Mouse (Mus musculus) testis, adult 2 months (tissue): Measurements from ENCODE around the gene Scamp4. TPM values are rescaled to one million over a fixed set of nuclear protein-coding genes. Genes with fewer than 3 reads are reported as not detected.

ENCODE experiments used
- H3K27ac ChIP-seq: fragments of 200-500 bp; 2 replicates; pipeline ENCODE4 v1.5.1; 2012; ENCODE audit warnings: low read depth, low read length; ENCODE audit not compliant: control insufficient read depth, insufficient read depth
- H3K27me3 ChIP-seq: fragments of 200-500 bp; 2 replicates; pipeline ENCODE4 v1.6.1; 2012; ENCODE audit warnings: mild to moderate bottlenecking, low read length, moderate library complexity; ENCODE audit not compliant: control insufficient read depth, insufficient read depth
- H3K36me3 ChIP-seq: fragments of 200-500 bp; 2 replicates; pipeline ENCODE4 v1.6.1; 2012; ENCODE audit warnings: mild to moderate bottlenecking, low read length; ENCODE audit not compliant: control insufficient read depth, insufficient read depth
- H3K4me1 ChIP-seq: fragments of 200-500 bp; 2 replicates; pipeline ENCODE4 v1.6.1; 2012; ENCODE audit warnings: low read length; ENCODE audit not compliant: control insufficient read depth, insufficient read depth
- H3K4me3 ChIP-seq: fragments of 200-500 bp; 2 replicates; pipeline ENCODE4 v1.5.1; 2012; ENCODE audit warnings: low read depth, mild to moderate bottlenecking, low read length, moderate library complexity, mixed read lengths; ENCODE audit not compliant: control insufficient read depth
- CTCF ChIP-seq: fragments of 200-500 bp; IDR thresholded peaks from 2 replicates; pipeline ENCODE4 v1.5.1; 2012; ENCODE audit warnings: low read depth, mild to moderate bottlenecking, inconsistent platforms, low read length, moderate library complexity; ENCODE audit not compliant: control insufficient read depth, insufficient read depth, insufficient replicate concordance
- POLR2A ChIP-seq: fragments of 200-500 bp; IDR thresholded peaks from 2 replicates; pipeline ENCODE4 v1.6.1; 2012; ENCODE audit warnings: low read depth, mild to moderate bottlenecking, inconsistent platforms, low read length, moderate library complexity; ENCODE audit not compliant: control insufficient read depth
- polyA plus RNA-seq: library from polyadenylated mRNA; depleted of rRNA; stranded (reverse); fragments of >200 nt; gene quantifications from 2 replicates; pipeline ENCODE4 v1.2.3, GENCODE M21; 2012

Gene Scamp4
- polyA plus RNA-seq, 1 experiment = 61.6 TPM

- Histone ChIP-seq H3K4me3 (no peak overlapping the region), H3K36me3 (no peaks in the 10 kb centered on the region), H3K4me1 (peaks cover 26% of the 10 kb centered on the region), H3K27ac (no peak overlapping the region), H3K27me3 (no peaks in the 10 kb centered on the region)
- peak; percentile 98 for TF ChIP-seq CTCF
- TF ChIP-seq POLR2A = no peak
Measured at GRCm38 (mm10) chr10:80566375-80567092, 36.1 kb upstream of the Scamp4 start.

GRCm38 (mm10) chr10:80568876-80569275, 33.8 kb upstream of the Scamp4 start:
- Histone ChIP-seq H3K27me3 (no peaks in the 10 kb centered on the region), H3K27ac (no peak overlapping the region), H3K36me3 (no peaks in the 10 kb centered on the region), H3K4me1 (peaks cover 27% of the 10 kb centered on the region), H3K4me3 (no peak overlapping the region)
- TF ChIP-seq CTCF = no peak
- TF ChIP-seq POLR2A = no peak

- Histone ChIP-seq H3K36me3 (no peaks in the 10 kb centered on the region), H3K27me3 (no peaks in the 10 kb centered on the region), H3K4me1 (peaks cover 27% of the 10 kb centered on the region), H3K27ac (no peak overlapping the region), H3K4me3 (no peak overlapping the region)
- TF ChIP-seq POLR2A (no peak), CTCF (no peak)
Measured at GRCm38 (mm10) chr10:80569664-80570066, 33.0 kb upstream of the Scamp4 start.

GRCm38 (mm10) chr10:80570419-80570818, 32.3 kb upstream of the Scamp4 start:
- no peaks in the 10 kb centered on the region for H3K36me3 ChIP-seq
- H3K27ac ChIP-seq = no peak overlapping the region
- H3K4me3 ChIP-seq = no peak overlapping the region
- H3K4me1 ChIP-seq = peaks cover 29% of the 10 kb centered on the region
- no peaks in the 10 kb centered on the region for H3K27me3 ChIP-seq
- no peak for TF ChIP-seq CTCF
- no peak for TF ChIP-seq POLR2A

GRCm38 (mm10) chr10:80570871-80571836, 31.5 kb upstream of the Scamp4 start:
- Histone ChIP-seq H3K4me1 (peaks cover 36% of the 10 kb centered on the region), H3K27me3 (no peaks in the 10 kb centered on the region), H3K36me3 (no peaks in the 10 kb centered on the region), H3K4me3 (no peak overlapping the region), H3K27ac (no peak overlapping the region)
- TF ChIP-seq POLR2A (no peak), CTCF (no peak)

GRCm38 (mm10) chr10:80572477-80572876, 30.2 kb upstream of the Scamp4 start:
- Histone ChIP-seq H3K27me3 (no peaks in the 10 kb centered on the region), H3K4me3 (no peak overlapping the region), H3K27ac (no peak overlapping the region), H3K4me1 (peaks cover 41% of the 10 kb centered on the region), H3K36me3 (no peaks in the 10 kb centered on the region)
- TF ChIP-seq POLR2A (no peak), CTCF (no peak)

GRCm38 (mm10) chr10:80573944-80574343, 28.7 kb upstream of the Scamp4 start:
- peaks cover 40% of the 10 kb centered on the region for H3K4me1 ChIP-seq
- H3K4me3 ChIP-seq = no peak overlapping the region
- H3K36me3 ChIP-seq = no peaks in the 10 kb centered on the region
- TF ChIP-seq POLR2A (no peak), CTCF (no peak)
- H3K27ac ChIP-seq = no peak overlapping the region
- H3K27me3 ChIP-seq = no peaks in the 10 kb centered on the region
